Mouse (Mus musculus) heart, embryonic 14.5 days (tissue): Measurements from ENCODE around the gene Serpina3k. TPM values are rescaled to one million over a fixed set of nuclear protein-coding genes. Genes with fewer than 3 reads are reported as not detected.
"Not testable (repeated sequence)": the region's sequence is repeated elsewhere in the genome, so short reads cannot be mapped to it uniquely, and the experiment has no call there.

Source experiments
- ATAC-seq: fragments of 200-750 bp; cut with Nextera tagmentation; 2 replicates; pipeline ENCODE4 v1.8.0; 2017; ENCODE audit warnings: low read depth, moderate TSS enrichment; ENCODE audit not compliant: insufficient number of reproducible peaks, insufficient read depth, low FRiP score
- H3K27ac ChIP-seq, 2 experiments: fragments of 200-500 bp in 1 of 2; fragments of 300-500 bp in 1 of 2; sonication (generic) in 1 of 2; replicated peaks in 1 of 2; 2 replicates each; pipeline ENCODE4 v1.5.1; 2012 to 2014; ENCODE audit warnings: low read depth in 2 of 2, low read length in 2 of 2, control low read depth in 1 of 2, mild to moderate bottlenecking in 1 of 2, mixed read lengths in 1 of 2; ENCODE audit not compliant: control insufficient read depth in 1 of 2, insufficient read depth in 1 of 2
- H3K27me3 ChIP-seq: fragments of 300-500 bp; sonication (generic); 2 replicates; pipeline ENCODE4 v1.6.1; 2014; ENCODE audit warnings: mild to moderate bottlenecking, low read length, control low read depth; ENCODE audit not compliant: control insufficient read depth, insufficient read depth
- H3K36me3 ChIP-seq: fragments of 300-500 bp; sonication (generic); 2 replicates; pipeline ENCODE4 v1.6.1; 2014; ENCODE audit warnings: mild to moderate bottlenecking, control low read depth, low read length, mixed read lengths; ENCODE audit not compliant: control insufficient read depth, insufficient read depth
- H3K4me1 ChIP-seq, 2 experiments: fragments of 200-500 bp in 1 of 2; fragments of 300-500 bp in 1 of 2; sonication (generic) in 1 of 2; 2 replicates each; pipeline ENCODE4 v1.6.1; 2012 to 2014; ENCODE audit warnings: low read length in 2 of 2, control low read depth in 1 of 2, mixed read lengths in 1 of 2; ENCODE audit not compliant: control insufficient read depth in 2 of 2, insufficient read depth in 2 of 2
- H3K4me2 ChIP-seq: fragments of 300-500 bp; sonication (generic); 2 replicates; pipeline ENCODE4 v1.6.1; 2014; ENCODE audit warnings: mild to moderate bottlenecking, low read length
- H3K4me3 ChIP-seq, 2 experiments: fragments of 200-500 bp in 1 of 2; fragments of 300-500 bp in 1 of 2; sonication (generic) in 1 of 2; 2 replicates each; pipeline ENCODE4 v1.5.1; 2012 to 2014; ENCODE audit warnings: low read length in 2 of 2, mild to moderate bottlenecking in 2 of 2, control low read depth in 1 of 2, low read depth in 1 of 2, moderate library complexity in 1 of 2; ENCODE audit not compliant: control insufficient read depth in 1 of 2, insufficient read depth in 1 of 2
- H3K9ac ChIP-seq: fragments of 300-500 bp; sonication (generic); 2 replicates; pipeline ENCODE4 v1.6.1; 2014; ENCODE audit warnings: mild to moderate bottlenecking, low read length
- H3K9me3 ChIP-seq: fragments of 300-500 bp; sonication (generic); 2 replicates; pipeline ENCODE4 v1.6.1; 2016; ENCODE audit warnings: low read length, control low read depth; ENCODE audit not compliant: control insufficient read depth
- whole genome bisulfite sequencing: fragments of 180-500 bp; shearing (Covaris S2); extraction: QIAGEN DNeasy Blood & Tissue Kit; methylation state at CpG from one replicate; pipeline ENCODE4 v1.1.7; 2014; 5-methylcytosine and 5-hydroxymethylcytosine counted together
- polyA plus RNA-seq: library from polyadenylated mRNA; unstranded; fragments of >200 nt; fragmentation: Nextera tagmentation; extraction: Ambion mirVana; gene quantifications from 2 replicates; pipeline ENCODE4 v1.2.1, GENCODE M21; 2014

Serpina3k gene
- polyA plus RNA-seq, 1 experiment from 2014 or later = not detected

GRCm38 (mm10) chr12:104336873-104337272, 1.4 kb upstream of the Serpina3k start:
- not testable (repeated sequence) for ATAC-seq, H3K9me3 ChIP-seq, H3K27ac ChIP-seq, H3K4me1 ChIP-seq, H3K9ac ChIP-seq, H3K27me3 ChIP-seq, H3K4me3 ChIP-seq, H3K4me2 ChIP-seq, H3K36me3 ChIP-seq

GRCm38 (mm10) chr12:104338705-104339104, 419 bp downstream of the Serpina3k start:
- 85% methylated on average over 3 of the region's 3 CpGs for WGBS
- no peak overlapping the region for H3K27ac ChIP-seq
- H3K36me3 ChIP-seq = no peaks in the 10 kb centered on the region
- H3K27me3 ChIP-seq = no peaks in the 10 kb centered on the region
- no peaks in the 10 kb centered on the region for H3K4me1 ChIP-seq
- no peak overlapping the region for H3K4me2 ChIP-seq
- H3K9ac ChIP-seq = no peak overlapping the region
- H3K9me3 ChIP-seq = no peaks in the 10 kb centered on the region
- no peak for ATAC-seq
- H3K4me3 ChIP-seq = no peak overlapping the region

- not testable (repeated sequence) for H3K9ac ChIP-seq, H3K4me3 ChIP-seq, H3K4me1 ChIP-seq, H3K9me3 ChIP-seq, H3K27me3 ChIP-seq, H3K4me2 ChIP-seq, H3K36me3 ChIP-seq, H3K27ac ChIP-seq, ATAC-seq
Observed at GRCm38 (mm10) chr12:104342489-104342888, 4.2 kb downstream of the Serpina3k start.

- H3K9ac ChIP-seq = no peak overlapping the region
- no peak overlapping the region for H3K4me3 ChIP-seq
- no peak for ATAC-seq
- no peaks in the 10 kb centered on the region for H3K4me1 ChIP-seq
- H3K4me2 ChIP-seq = no peak overlapping the region
- H3K9me3 ChIP-seq = no peaks in the 10 kb centered on the region
- no peaks in the 10 kb centered on the region for H3K36me3 ChIP-seq
- 68% methylated on average over 2 of the region's 2 CpGs for WGBS
- H3K27ac ChIP-seq = no peak overlapping the region
- no peaks in the 10 kb centered on the region for H3K27me3 ChIP-seq
Observed at GRCm38 (mm10) chr12:104345181-104345580, 6.9 kb downstream of the Serpina3k start.

GRCm38 (mm10) chr12:104345707-104346106, 7.4 kb downstream of the Serpina3k start:
- Histone ChIP-seq H3K4me2 (no peak overlapping the region), H3K9me3 (no peaks in the 10 kb centered on the region), H3K4me1 (no peaks in the 10 kb centered on the region), H3K36me3 (no peaks in the 10 kb centered on the region), H3K27me3 (no peaks in the 10 kb centered on the region), H3K9ac (no peak overlapping the region), H3K4me3 (no peak overlapping the region), H3K27ac (no peak overlapping the region)
- ATAC-seq = no peak

GRCm38 (mm10) chr12:104347091-104347490, 8.8 kb downstream of the Serpina3k start:
- Histone ChIP-seq H3K4me2 (no peak overlapping the region), H3K4me1 (no peaks in the 10 kb centered on the region), H3K9me3 (no peaks in the 10 kb centered on the region), H3K4me3 (no peak overlapping the region), H3K27me3 (no peaks in the 10 kb centered on the region), H3K27ac (no peak overlapping the region), H3K9ac (no peak overlapping the region), H3K36me3 (no peaks in the 10 kb centered on the region)
- no peak for ATAC-seq
- 64% methylated on average over 2 of the region's 2 CpGs for WGBS

GRCm38 (mm10) chr12:104351812-104352211, 13.5 kb downstream of the Serpina3k start:
- H3K9ac ChIP-seq, H3K4me1 ChIP-seq, H3K4me2 ChIP-seq, H3K27ac ChIP-seq, H3K27me3 ChIP-seq, ATAC-seq, H3K36me3 ChIP-seq, H3K4me3 ChIP-seq, H3K9me3 ChIP-seq: not testable (repeated sequence)
- WGBS = 17% methylated on average over 3 of the region's 3 CpGs

GRCm38 (mm10) chr12:104356006-104356405, 17.7 kb downstream of the Serpina3k start:
- WGBS = 73% methylated on average over 3 of the region's 3 CpGs
- no peaks in the 10 kb centered on the region for H3K36me3 ChIP-seq
- no peak overlapping the region for H3K4me3 ChIP-seq
- H3K27ac ChIP-seq = no peak overlapping the region
- no peak for ATAC-seq
- no peaks in the 10 kb centered on the region for H3K4me1 ChIP-seq
- no peaks in the 10 kb centered on the region for H3K27me3 ChIP-seq
- no peak overlapping the region for H3K9ac ChIP-seq
- H3K4me2 ChIP-seq = no peak overlapping the region
- H3K9me3 ChIP-seq = no peaks in the 10 kb centered on the region
